Mouse (Mus musculus) bone marrow, adult 2 months (tissue): ENCODE data around the gene Dennd1a.

Experiments used
- CTCF ChIP-seq: fragments of 200-500 bp; IDR thresholded peaks from 2 replicates; pipeline ENCODE4 v1.5.1; 2011; ENCODE audit warnings: low read length, control low read depth; ENCODE audit not compliant: control insufficient read depth, insufficient read depth
- POLR2A ChIP-seq: fragments of 200-500 bp; IDR thresholded peaks from 2 replicates; pipeline ENCODE4 v1.6.1; 2011; ENCODE audit warnings: low read depth, mild to moderate bottlenecking, control low read depth, low read length, borderline replicate concordance; ENCODE audit not compliant: control insufficient read depth

GRCm38 (mm10) chr2:38003183-38003680 lies 284.0 kb downstream of the Dennd1a start:
- TF ChIP-seq POLR2A: no peak
- TF ChIP-seq CTCF: no peak
